Mouse (Mus musculus): ENCODE results near the gene Ugt1a6b. TPM values are rescaled to one million over a fixed set of nuclear protein-coding genes. Genes with fewer than 3 reads are reported as not detected.
"Not testable (repeated sequence)": the region's sequence is repeated elsewhere in the genome, so short reads cannot be mapped to it uniquely, and the experiment has no call there.

Ugt1a6b gene
- polyA plus RNA-seq, 1 experiment from 2014 or later = 0.32 TPM

GRCm38 (mm10) chr1:88094941-88095492, 8.0 kb upstream of the Ugt1a6b start, which contains the start of gene Ugt1a7c:
Gene Ugt1a7c (plus strand): TSS chr1:88095062.
- no peaks in the 10 kb centered on the region for H3K36me3 ChIP-seq
- H3K9ac ChIP-seq = no peak within 1 kb of the TSS
- H3K27ac ChIP-seq = peak within 1 kb of the TSS; percentile 65
- WGBS = 31% methylated on average over 10 of the region's 10 CpGs
- H3K27me3 ChIP-seq = no peaks in the 10 kb centered on the region
- peak within 1 kb of the TSS; percentile 21; the same call in 1 of the 2 replicates for H3K4me2 ChIP-seq
- H3K4me3 ChIP-seq = no peak within 1 kb of the TSS
- peak; percentile 88 for ATAC-seq (ENCODE audit: borderline replicate concordance, extremely low read depth, low FRiP score, low TSS enrichment)
- no peaks in the 10 kb centered on the region for H3K9me3 ChIP-seq
- peaks cover 5% of the 10 kb centered on the region for H3K4me1 ChIP-seq

GRCm38 (mm10) chr1:88098546-88098945, 4.5 kb upstream of the Ugt1a6b start:
- H3K4me1 ChIP-seq; H3K36me3 ChIP-seq; H3K4me3 ChIP-seq; H3K4me2 ChIP-seq; H3K27ac ChIP-seq; ATAC-seq (ENCODE audit: borderline replicate concordance, extremely low read depth, low FRiP score, low TSS enrichment); H3K9ac ChIP-seq; H3K9me3 ChIP-seq; H3K27me3 ChIP-seq: not testable (repeated sequence)
- WGBS = 77% methylated on average over 3 of the region's 3 CpGs

DNA sequence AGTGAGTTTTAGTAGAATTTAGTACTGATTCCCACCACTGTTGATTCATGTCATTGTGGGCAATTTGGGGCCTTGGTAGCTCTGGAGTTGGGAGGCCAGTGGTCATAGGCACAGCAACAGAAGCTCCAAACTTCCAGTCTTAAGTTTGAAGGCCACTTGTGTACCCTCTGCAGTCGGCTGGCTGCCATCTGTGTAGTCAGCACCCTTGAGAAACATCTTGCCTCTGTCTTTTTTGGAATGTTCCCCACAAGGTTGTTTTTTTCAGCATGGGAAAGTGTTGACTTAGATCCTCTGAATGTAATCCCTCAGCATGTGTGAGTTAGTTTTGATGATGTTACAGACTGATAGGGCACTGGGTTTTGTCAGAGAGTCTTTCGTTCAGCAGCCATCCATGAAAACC, 3.4 kb upstream of the Ugt1a6b start:
- H3K27ac ChIP-seq; H3K4me2 ChIP-seq; H3K9ac ChIP-seq; H3K27me3 ChIP-seq; H3K4me1 ChIP-seq; H3K36me3 ChIP-seq; ATAC-seq (ENCODE audit: borderline replicate concordance, extremely low read depth, low FRiP score, low TSS enrichment); H3K4me3 ChIP-seq; H3K9me3 ChIP-seq: not testable (repeated sequence)
- 79% methylated on average over 2 of the region's 2 CpGs for WGBS

DNA sequence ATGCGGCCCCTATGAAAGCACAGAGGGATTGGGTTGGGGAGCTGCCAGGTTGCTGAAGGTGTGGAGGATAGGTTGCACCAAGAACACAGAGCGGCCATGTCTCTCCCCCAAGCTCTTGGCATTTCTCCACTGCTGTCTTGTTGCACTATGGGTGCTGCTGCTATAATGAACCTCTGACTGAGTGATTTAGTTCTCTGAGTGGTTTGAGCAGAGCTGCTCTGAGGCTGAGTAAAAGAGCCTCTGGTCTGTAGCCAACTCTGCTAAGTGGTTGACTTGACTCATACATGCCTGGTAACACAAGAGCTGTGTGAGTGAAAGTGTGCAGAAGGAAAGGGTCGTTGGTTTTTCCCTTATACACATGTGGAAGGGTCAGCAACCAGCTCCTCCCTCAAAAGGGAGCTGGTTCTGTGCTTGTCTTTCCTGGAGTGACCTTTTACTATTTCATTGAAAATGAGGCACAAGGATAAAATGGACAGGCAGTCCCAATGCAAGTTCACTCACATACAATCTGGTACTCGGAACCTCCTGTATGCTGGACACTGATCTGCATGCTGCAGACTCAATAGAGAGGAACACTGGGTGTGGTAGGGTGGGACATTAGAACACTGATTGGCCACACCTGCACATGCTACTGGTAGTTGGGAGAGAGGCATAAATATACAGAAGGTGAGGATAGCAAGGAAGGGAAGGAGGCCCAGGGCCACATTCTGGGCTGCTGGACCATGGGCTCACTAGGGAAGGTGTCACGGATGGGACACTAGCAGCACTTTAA, 831 bp downstream of the Ugt1a6b start:
- H3K4me1 ChIP-seq, H3K27me3 ChIP-seq, H3K9me3 ChIP-seq, H3K36me3 ChIP-seq, H3K27ac ChIP-seq, H3K4me2 ChIP-seq, H3K9ac ChIP-seq, H3K4me3 ChIP-seq: not testable (repeated sequence)
- WGBS = 62% methylated on average over 4 of the region's 5 CpGs
- ATAC-seq (ENCODE audit: borderline replicate concordance, extremely low read depth, low FRiP score, low TSS enrichment) = peak; percentile 11; the same call in 1 of the 2 replicates

GRCm38 (mm10) chr1:88104667-88105430, 1.8 kb downstream of the Ugt1a6b start:
- Histone ChIP-seq H3K9ac (no peak overlapping the region), H3K36me3 (no peaks in the 10 kb centered on the region), H3K4me2 (no peak overlapping the region), H3K27me3 (no peaks in the 10 kb centered on the region), H3K4me3 (no peak overlapping the region), H3K4me1 (no peaks in the 10 kb centered on the region), H3K9me3 (no peaks in the 10 kb centered on the region), H3K27ac (no peak overlapping the region)
- WGBS = 85% methylated on average over 1 of the region's 1 CpGs
- ATAC-seq (ENCODE audit: borderline replicate concordance, extremely low read depth, low FRiP score, low TSS enrichment) = no peak

- WGBS = 53% methylated on average over 2 of the region's 2 CpGs
- no peak overlapping the region for H3K4me2 ChIP-seq
- no peak overlapping the region for H3K9ac ChIP-seq
- no peak for ATAC-seq (ENCODE audit: borderline replicate concordance, extremely low read depth, low FRiP score, low TSS enrichment)
- no peaks in the 10 kb centered on the region for H3K36me3 ChIP-seq
- H3K4me1 ChIP-seq = no peaks in the 10 kb centered on the region
- H3K4me3 ChIP-seq = no peak overlapping the region
- H3K9me3 ChIP-seq = no peaks in the 10 kb centered on the region
- H3K27me3 ChIP-seq = no peaks in the 10 kb centered on the region
- H3K27ac ChIP-seq = no peak overlapping the region
These were observed 2.6 kb downstream of the Ugt1a6b start for GRCm38 (mm10) chr1:88105656-88106055.

DNA sequence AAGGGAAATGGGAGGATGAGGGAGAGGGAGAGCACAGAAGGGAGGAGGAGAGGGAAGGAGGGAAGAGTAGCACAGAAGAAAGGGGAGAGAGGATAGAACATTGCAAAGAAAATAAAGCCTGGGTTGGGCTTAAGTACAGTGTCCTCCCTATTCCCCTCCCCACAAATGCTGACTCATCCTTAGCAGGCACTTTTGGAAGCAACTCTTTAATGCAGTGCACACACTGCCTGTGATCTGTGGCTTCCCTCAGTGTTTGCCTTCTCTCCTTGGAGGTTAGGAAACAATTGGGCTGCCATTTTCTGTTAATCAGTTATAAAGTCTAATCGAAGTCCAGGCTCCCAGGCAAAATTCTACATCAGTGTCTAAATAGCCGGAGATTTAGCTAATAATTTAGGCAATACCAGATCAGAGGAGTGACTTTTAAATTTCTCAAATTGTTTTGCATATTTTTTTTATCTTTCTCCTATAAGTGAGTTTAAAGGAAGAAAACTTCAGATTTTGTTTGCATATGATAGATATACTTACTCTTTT, 6.0 kb downstream of the Ugt1a6b start:
- not testable (repeated sequence) for H3K4me1 ChIP-seq; H3K4me2 ChIP-seq; H3K27me3 ChIP-seq; H3K27ac ChIP-seq; H3K4me3 ChIP-seq; H3K9ac ChIP-seq; H3K36me3 ChIP-seq; H3K9me3 ChIP-seq; ATAC-seq (ENCODE audit: borderline replicate concordance, extremely low read depth, low FRiP score, low TSS enrichment)
- 53% methylated on average over 2 of the region's 2 CpGs for WGBS

DNA sequence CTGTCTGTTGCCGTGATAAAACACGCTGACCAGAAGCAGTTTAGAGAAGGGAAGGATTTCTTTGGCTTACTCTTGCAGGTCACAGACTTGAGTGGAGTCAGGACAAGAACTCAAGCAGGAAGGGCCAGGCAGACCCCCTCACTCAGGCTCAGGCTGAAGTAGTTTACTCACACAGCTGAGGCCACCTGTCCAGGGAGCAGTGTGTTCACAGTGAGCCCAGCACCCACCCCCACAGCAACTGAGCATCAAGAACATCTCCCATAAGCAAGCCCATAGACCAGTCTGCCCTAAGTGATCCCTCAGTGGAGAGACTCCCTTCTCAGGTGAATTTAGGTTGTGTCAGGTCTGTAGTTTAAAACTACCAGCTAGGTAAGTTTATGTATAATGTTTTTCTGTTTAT, 6.6 kb downstream of the Ugt1a6b start:
- not testable (repeated sequence) for H3K27me3 ChIP-seq; H3K4me2 ChIP-seq; H3K36me3 ChIP-seq; H3K4me1 ChIP-seq; H3K9ac ChIP-seq; H3K4me3 ChIP-seq; H3K27ac ChIP-seq; H3K9me3 ChIP-seq; ATAC-seq (ENCODE audit: borderline replicate concordance, extremely low read depth, low FRiP score, low TSS enrichment)
- WGBS = 50% methylated on average over 2 of the region's 2 CpGs

- not testable (repeated sequence) for H3K4me2 ChIP-seq; H3K9me3 ChIP-seq; ATAC-seq (ENCODE audit: borderline replicate concordance, extremely low read depth, low FRiP score, low TSS enrichment); H3K27me3 ChIP-seq; H3K36me3 ChIP-seq; H3K4me1 ChIP-seq; H3K9ac ChIP-seq; H3K27ac ChIP-seq; H3K4me3 ChIP-seq
- WGBS = 88% methylated on average over 6 of the region's 6 CpGs
These were observed 9.7 kb downstream of the Ugt1a6b start for GRCm38 (mm10) chr1:88112769-88113168.

GRCm38 (mm10) chr1:88120550-88120949, 17.5 kb downstream of the Ugt1a6b start:
- H3K9me3 ChIP-seq, H3K36me3 ChIP-seq, H3K27me3 ChIP-seq, H3K4me1 ChIP-seq, H3K4me3 ChIP-seq, H3K9ac ChIP-seq, H3K27ac ChIP-seq, H3K4me2 ChIP-seq: not testable (repeated sequence)
- WGBS = 9% methylated on average over 4 of the region's 4 CpGs
- 0 out of 2 replicates have a peak, but pooled peaks have one; percentile 42 for ATAC-seq (ENCODE audit: borderline replicate concordance, extremely low read depth, low FRiP score, low TSS enrichment)

DNA sequence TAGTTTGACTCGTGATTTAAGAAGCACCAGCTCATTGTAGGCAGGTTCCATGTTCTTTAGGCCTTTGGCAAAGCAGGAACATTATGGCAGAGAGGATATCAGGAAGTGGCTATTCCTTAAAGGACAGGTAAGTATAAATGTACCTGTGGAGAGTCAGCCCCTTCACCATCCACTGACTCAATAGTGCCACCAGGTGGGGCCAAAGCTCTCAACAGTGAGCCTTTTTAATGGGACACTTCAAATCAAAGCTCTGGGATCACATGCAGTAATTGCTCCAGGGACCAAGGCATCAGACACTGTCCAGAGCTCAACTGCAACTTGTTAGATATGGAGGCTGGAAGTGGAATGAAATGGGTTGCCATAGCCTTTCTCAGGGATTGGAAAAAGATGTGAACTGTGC, 18.5 kb downstream of the Ugt1a6b start:
- H3K4me3 ChIP-seq; H3K9ac ChIP-seq; H3K36me3 ChIP-seq; H3K27me3 ChIP-seq; ATAC-seq (ENCODE audit: borderline replicate concordance, extremely low read depth, low FRiP score, low TSS enrichment); H3K27ac ChIP-seq; H3K4me2 ChIP-seq; H3K4me1 ChIP-seq; H3K9me3 ChIP-seq: not testable (repeated sequence)
- WGBS = no CpG with 5 or more reads among the region's 1 CpGs

- 59% methylated on average over 4 of the region's 4 CpGs for WGBS
- H3K27ac ChIP-seq; H3K4me2 ChIP-seq; ATAC-seq (ENCODE audit: borderline replicate concordance, extremely low read depth, low FRiP score, low TSS enrichment); H3K9me3 ChIP-seq; H3K9ac ChIP-seq; H3K4me1 ChIP-seq; H3K27me3 ChIP-seq; H3K4me3 ChIP-seq; H3K36me3 ChIP-seq: not testable (repeated sequence)
These were observed 22.8 kb downstream of the Ugt1a6b start for GRCm38 (mm10) chr1:88125827-88126360.
